Mouse (Mus musculus) erythroblast, embryonic 14.5 days (primary cell): ENCODE measurements around the gene Trub1.

Experiments
- GATA1 ChIP-seq: IDR thresholded peaks from 2 replicates; pipeline ENCODE4 v1.6.1; 2012; ENCODE audit warnings: low read length, inconsistent platforms, mixed read lengths
- TAL1 ChIP-seq: IDR thresholded peaks from 3 replicates; pipeline ENCODE4 v1.6.1; 2012; ENCODE audit warnings: low read length, inconsistent platforms, mixed read lengths

DNA sequence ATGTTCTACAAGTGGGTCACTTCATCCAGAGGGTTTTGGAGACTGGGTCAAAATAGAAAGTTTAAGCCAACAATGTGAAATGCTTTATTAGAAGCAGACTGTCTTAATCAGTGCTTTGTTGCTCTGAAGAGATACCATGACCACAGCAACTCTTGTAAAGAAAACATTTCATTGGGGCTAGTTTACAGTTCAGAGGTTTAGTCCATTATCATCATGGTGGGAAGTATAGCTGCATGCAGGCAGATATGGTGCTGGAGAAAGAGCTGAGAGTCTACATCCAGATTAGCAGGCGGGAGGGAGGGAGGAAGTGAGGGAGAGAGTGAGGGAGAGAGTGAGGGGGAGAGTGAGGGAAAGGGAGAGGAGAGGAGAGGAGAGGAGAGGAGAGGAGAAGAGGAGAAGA is 1.9 kb upstream of the Trub1 start:
- TF ChIP-seq GATA1: no peak
- no peak for TF ChIP-seq TAL1
